Mouse (Mus musculus) liver, embryonic 15.5 days (tissue): ENCODE results near the gene Btbd35f14. TPM values are rescaled to one million over a fixed set of nuclear protein-coding genes. Genes with fewer than 3 reads are reported as not detected.
"Not testable (repeated sequence)": the region's sequence is repeated elsewhere in the genome, so short reads cannot be mapped to it uniquely, and the experiment has no call there.

ENCODE experiments used
- ATAC-seq: fragments of 200-750 bp; cut with Nextera tagmentation; 2 replicates; pipeline ENCODE4 v1.8.0; 2017; ENCODE audit warnings: moderate number of reproducible peaks, mild to moderate bottlenecking, moderate library complexity; ENCODE audit not compliant: insufficient read depth
- H3K27ac ChIP-seq: fragments of 300-500 bp; sonication (generic); replicated peaks from 2 replicates; pipeline ENCODE4 v1.5.1; 2015; ENCODE audit warnings: mild to moderate bottlenecking, inconsistent platforms
- H3K27me3 ChIP-seq: fragments of 300-500 bp; sonication (generic); 2 replicates; pipeline ENCODE4 v1.6.1; 2015; ENCODE audit warnings: mild to moderate bottlenecking, inconsistent platforms
- H3K36me3 ChIP-seq: fragments of 300-500 bp; sonication (generic); replicated peaks from 2 replicates; pipeline ENCODE4 v1.6.1; 2015; ENCODE audit warnings: moderate library complexity, mild to moderate bottlenecking, inconsistent platforms
- H3K4me1 ChIP-seq: fragments of 300-500 bp; sonication (generic); replicated peaks from 2 replicates; pipeline ENCODE4 v1.6.1; 2015; ENCODE audit warnings: inconsistent platforms
- H3K4me2 ChIP-seq: fragments of 300-500 bp; sonication (generic); 2 replicates; pipeline ENCODE4 v1.6.1; 2015; ENCODE audit warnings: moderate library complexity, mild to moderate bottlenecking, inconsistent platforms
- H3K4me3 ChIP-seq: fragments of 300-500 bp; sonication (generic); replicated peaks from 2 replicates; pipeline ENCODE4 v1.5.1; 2015; ENCODE audit warnings: mild to moderate bottlenecking, inconsistent platforms
- H3K9ac ChIP-seq: fragments of 300-500 bp; sonication (generic); 2 replicates; pipeline ENCODE4 v1.6.1; 2015; ENCODE audit warnings: moderate library complexity, mild to moderate bottlenecking, inconsistent platforms
- H3K9me3 ChIP-seq: fragments of 300-500 bp; sonication (generic); replicated peaks from 2 replicates; pipeline ENCODE4 v1.6.1; 2016; ENCODE audit warnings: inconsistent platforms
- WGBS: fragments of 180-500 bp; shearing (Covaris S2); methylation state at CpG from one replicate; pipeline ENCODE4 v1.1.7; 2015; ENCODE audit warnings: mixed read lengths; ENCODE audit not compliant: insufficient replicate concordance; 5-methylcytosine and 5-hydroxymethylcytosine counted together
- polyA plus RNA-seq: library from polyadenylated mRNA; unstranded; fragments of >200 nt; fragmentation: Nextera tagmentation; extraction: Ambion mirVana; gene quantifications from 2 replicates; pipeline ENCODE4 v1.2.1, GENCODE M21; 2015

Gene Btbd35f14
- not detected in 2 replicates for polyA plus RNA-seq

DNA sequence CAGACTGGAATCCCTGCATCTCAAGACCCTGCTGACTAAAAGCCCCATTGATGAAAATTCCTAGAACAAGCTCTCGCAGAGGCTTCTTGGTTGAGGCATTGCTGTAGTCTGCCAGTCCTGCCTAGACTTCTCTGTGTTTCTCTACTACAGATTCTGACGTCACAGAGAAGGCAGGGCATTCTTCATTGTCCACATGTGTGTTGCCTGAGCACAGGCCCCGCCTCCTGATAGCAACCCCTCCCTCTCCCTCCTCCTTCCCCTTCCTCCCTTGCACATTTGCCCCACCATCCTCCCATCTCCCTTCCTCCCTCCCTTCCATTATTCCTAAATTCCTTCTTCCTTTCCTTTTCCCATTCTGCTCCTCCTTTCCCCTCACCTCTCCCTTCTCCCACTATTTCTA lies at the start of gene Btbd35f14:
Gene Btbd35f14, minus strand, starts transcription at position 101 of the 400 bp plus-strand sequence.
- whole genome bisulfite sequencing: no CpG with 5 or more reads among the region's 3 CpGs
- ATAC-seq: not testable (repeated sequence)

DNA sequence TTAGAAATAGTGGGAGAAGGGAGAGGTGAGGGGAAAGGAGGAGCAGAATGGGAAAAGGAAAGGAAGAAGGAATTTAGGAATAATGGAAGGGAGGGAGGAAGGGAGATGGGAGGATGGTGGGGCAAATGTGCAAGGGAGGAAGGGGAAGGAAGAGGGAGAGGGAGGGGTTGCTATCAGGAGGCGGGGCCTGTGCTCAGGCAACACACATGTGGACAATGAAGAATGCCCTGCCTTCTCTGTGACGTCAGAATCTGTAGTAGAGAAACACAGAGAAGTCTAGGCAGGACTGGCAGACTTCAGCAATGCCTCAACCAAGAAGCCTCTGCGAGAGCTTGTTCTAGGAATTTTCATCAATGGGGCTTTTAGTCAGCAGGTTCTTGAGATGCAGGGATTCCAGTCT lies 45.3 kb downstream of the Btbd35f14 start, which contains the start of gene Btbd35f13:
Gene Btbd35f13, plus strand, starts transcription at position 301 of the 400 bp plus-strand sequence.
- ATAC-seq, H3K9me3 ChIP-seq, H3K36me3 ChIP-seq, H3K4me2 ChIP-seq, H3K4me3 ChIP-seq, H3K4me1 ChIP-seq, H3K9ac ChIP-seq, H3K27ac ChIP-seq, H3K27me3 ChIP-seq: not testable (repeated sequence)
- WGBS: 52% methylated on average over 2 of the region's 3 CpGs

More for the DNA sequence above, at the start of gene Btbd35f14:
- not testable (repeated sequence) for H3K9me3 ChIP-seq, H3K4me1 ChIP-seq, H3K4me3 ChIP-seq, H3K27ac ChIP-seq, H3K36me3 ChIP-seq, H3K27me3 ChIP-seq, H3K4me2 ChIP-seq, H3K9ac ChIP-seq

Other genes starting within 250 kb of the Btbd35f14 start
- not detected in 2 replicates for gene Btbd35f15, start 125.0 kb downstream of the Btbd35f14 start, polyA plus RNA-seq
- not detected in 2 replicates for gene Btbd35f13, start 45.2 kb downstream of the Btbd35f14 start, polyA plus RNA-seq